Mouse (Mus musculus): Measurements from ENCODE around the gene 1700010B08Rik. TPM values are rescaled to one million over a fixed set of nuclear protein-coding genes. Genes with fewer than 3 reads are reported as not detected.

Gene 1700010B08Rik
- polyA plus RNA-seq, 1 experiment from 2014 or later = not detected

Small RNA genes lying within 50 kb of the gene (microRNA-seq; reads per million reads assigned to microRNA genes)
- gene Mir6340 (ENCODE audit: borderline number of aligned reads) = not detected

Other genes with a start within 250 kb of the 1700010B08Rik start
- not detected in 2 replicates for gene 1700021F07Rik, start 196.8 kb upstream of the 1700010B08Rik start, polyA plus RNA-seq (2015; fragmentation: Nextera tagmentation; extraction: Ambion mirVana)
- not detected in 2 replicates for gene Ankrd60, start 141.1 kb upstream of the 1700010B08Rik start, polyA plus RNA-seq (2015; fragmentation: Nextera tagmentation; extraction: Ambion mirVana)
- gene Rab22a, start 59.7 kb upstream of the 1700010B08Rik start, polyA plus RNA-seq (2015; fragmentation: Nextera tagmentation; extraction: Ambion mirVana) = 40.9 and 41.4 TPM in 2 replicates
- gene Vapb, start 18.1 kb downstream of the 1700010B08Rik start, polyA plus RNA-seq (2015; fragmentation: Nextera tagmentation; extraction: Ambion mirVana) = 15.5 and 16.5 TPM in 2 replicates

All from embryonic facial prominence, embryonic 15.5 days (tissue).